Mouse (Mus musculus) T-cell, adult 2 months (primary cell): ENCODE measurements at regions not wholly inside any gene's neighbourhood (a gene's known extent, or its start where the extent isn't known, plus 50 kb on each side); places are given as distances from the start of the nearest gene placed in this dataset.
A peak's percentile ranks its signal among the peaks of the same experiment; 100 is the strongest.

Experiments
- DNase-seq: peaks from one replicate; pipeline ENCODE4 v3.0.0; 2022; ENCODE audit warnings: low spot score

DNA sequence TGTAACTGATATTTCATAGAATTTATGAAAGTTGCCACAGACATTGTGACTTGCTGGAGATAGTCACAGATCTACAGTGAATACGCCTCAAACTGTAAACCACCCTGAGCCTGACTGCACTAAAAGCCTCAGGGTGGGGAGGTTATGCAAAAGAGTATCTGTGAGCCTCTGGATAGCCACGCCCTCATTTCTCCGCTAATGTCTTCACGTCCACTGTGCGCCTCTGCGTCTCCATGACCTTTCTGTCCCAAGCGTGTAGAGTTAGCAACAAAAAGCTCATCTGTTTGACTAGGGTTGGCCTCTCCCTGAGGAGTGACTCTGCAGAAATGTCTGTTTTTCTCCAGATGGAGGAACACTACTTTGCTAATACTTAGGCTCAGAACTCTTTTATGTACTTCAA, 170.8 kb upstream of the Gm49356 start:
- DNase-seq: no peak

DNA sequence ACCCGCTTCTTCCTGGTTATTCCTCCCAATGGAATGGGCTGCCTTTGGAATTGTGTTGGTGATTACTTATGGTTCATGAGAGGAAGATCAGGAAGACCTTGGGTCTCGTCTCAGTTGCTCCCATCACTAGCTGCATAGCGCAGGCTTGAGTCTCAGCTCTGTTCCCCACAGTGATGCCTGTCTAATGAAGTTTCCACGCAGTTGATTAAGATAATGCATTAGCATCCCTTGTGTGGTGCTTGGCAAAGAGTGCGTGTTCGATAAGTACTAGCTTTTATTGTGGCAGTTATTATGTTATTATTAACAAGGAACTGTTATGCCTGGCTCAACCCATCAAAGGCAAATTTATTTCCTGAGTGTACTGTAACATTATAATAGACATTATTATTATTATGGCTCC, 169.7 kb upstream of the Gm49356 start:
- DNase-seq: no peak

GRCm38 (mm10) chr15:58727041-58727440, 162.1 kb upstream of the Gm49356 start:
- DNase-seq: no peak

DNA sequence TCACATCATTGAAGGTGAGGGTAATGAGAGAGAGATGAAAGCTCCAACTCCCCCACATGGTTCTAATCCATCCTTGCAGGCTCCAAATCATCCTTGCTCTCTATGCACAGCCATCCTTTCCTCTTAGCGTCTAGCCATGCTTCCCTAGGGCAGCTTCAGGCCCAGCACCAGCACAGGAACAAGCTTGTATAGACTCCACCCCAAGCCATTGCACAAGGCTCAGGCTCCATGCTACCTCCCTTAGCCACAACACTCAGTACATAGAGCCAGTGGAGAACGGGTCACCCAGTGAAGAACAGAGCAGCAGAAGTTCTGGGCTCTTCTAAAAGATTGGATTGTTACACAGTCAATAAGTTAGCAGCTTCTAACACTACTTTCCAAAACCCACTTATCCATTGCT, 160.8 kb upstream of the Gm49356 start:
- DNase-seq: no peak

DNA sequence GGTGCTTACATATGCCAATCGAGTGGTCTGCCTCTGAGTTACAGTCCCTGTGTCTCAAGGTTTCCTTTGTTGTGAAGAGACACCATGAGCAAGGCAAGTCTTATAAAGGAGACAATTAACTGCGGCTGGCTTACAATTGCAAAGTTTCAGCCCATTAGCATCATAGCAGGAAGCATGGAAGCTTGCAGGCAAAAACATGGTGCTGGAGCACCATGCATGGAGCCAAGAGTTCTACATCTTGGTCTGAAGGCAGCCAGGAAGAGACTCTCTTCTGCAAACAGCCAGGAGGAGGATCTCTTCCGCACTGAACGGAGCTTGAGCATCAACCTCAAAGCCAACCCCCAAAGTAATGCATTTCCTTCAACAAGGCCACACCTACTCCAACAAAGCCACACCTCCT, 158.2 kb upstream of the Gm49356 start:
- no peak for DNase-seq

DNA sequence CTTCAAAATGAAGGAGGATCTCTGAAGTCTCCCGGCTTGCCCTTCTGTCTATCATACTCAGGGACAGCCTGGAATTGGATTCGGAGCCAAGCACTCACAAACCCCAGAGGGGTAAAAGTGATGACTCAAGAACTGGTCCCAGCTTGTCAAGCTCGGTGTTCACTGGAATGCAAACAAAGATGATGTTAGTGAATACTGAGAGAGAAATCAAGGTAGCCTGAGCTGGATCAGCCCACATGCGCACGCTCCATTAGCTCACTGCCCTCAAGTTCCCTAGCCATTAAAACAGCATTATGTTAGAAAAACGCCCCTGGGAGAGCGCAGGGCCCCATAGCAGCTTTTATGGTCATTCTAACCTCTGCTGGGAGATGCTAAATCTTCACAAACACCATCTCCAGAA, 157.8 kb upstream of the Gm49356 start:
- DNase-seq: no peak

DNA sequence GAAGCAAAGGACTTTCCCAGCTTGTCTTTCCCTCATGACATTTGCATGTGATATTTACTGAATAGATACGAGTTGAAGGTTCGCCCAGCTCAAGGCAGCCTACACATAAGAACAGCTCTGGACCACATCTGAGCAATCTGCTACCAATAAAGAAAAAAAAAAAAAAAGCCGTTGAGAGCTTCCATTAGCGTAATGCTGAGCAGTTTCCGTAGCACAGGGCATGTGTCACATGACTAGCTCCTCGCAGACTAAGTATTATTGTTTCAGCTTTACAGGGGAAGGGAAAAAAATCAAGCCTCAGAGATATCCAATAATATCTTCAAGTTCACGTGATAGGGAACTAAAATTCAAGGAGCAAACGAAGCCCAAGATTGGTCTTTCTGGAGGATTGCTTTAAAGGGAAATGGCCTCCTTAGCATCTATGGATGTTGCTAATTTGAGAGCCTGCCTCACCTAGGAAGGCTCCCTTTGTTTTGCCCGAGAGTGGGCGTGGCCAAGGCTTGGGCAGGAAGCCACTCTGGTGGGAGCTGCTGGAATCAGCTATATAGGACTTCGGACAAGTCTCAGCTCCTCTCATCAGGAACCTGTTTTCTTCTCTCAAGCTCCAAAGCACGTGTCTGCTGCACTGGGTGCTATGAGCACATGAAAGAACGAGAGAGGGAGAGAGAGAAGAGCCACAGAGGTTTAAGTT, 157.0 kb upstream of the Gm49356 start:
- peak; percentile 12 for DNase-seq
